Mouse (Mus musculus) spleen, adult 12 weeks (tissue): ENCODE data around the gene Plcb4.

Source experiments
- DNase-seq: peaks from one replicate; pipeline ENCODE4 v3.0.0; 2022; ENCODE audit warnings: low spot score

The Plcb4 gene

DNA sequence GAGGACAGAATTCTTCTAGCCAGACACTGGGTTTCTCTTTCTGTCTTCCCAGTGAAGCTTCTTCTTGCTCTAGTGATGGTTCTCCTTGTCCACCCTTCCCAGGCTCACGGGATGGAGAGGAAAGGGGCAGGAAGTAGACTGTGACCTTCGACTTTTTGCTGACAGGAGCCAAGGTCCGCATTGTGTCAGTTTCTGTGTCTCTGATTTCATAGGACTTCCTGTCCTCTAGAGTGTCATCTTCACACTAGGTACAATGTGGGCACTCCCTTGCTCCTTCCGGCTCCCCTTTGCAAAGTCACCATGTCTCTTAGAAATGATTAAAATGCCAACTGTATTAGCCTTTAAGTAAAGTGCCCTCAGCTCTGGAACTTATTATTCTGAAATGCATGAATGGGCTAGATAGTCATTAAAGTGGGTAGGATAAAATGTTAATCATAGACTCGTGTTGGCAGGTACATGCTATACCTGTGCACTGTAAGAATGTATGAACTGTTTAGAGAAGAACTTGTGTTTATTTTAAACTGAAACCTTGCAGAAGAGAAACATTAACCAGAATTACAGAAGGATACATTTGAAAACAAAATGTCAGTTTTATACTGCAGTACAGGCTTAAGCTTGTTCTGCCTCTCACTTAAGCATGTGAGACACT, 152.8 kb downstream of the Plcb4 start:
- DNase-seq = no peak

DNA sequence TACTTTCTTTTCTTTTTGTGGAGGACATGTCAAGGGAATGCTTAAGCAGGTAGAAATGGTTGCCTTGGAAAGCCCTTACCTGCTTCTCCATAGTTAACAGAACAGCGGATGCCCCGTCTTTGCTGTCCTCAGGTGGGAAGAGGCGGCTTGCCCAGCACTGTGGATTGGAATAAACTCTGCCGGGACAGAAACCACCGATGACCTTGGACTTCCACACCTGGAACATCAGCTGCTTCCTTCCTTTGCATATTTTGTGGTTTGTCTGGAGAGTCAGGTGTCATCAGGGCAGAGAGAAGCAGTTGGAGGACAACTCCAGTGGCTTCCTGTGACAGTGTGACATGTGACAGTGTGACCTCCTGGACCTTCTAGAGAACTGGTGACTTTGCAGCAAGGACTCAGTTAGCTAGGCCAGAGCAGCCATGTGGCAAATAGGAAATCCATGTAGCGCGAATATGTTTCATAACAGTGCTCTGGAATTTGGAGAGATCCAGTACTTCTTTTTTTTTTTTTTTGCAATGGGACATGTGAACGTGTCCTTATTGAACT, 154.0 kb downstream of the Plcb4 start:
- DNase-seq = no peak

GRCm38 (mm10) chr2:135820691-135821090, 161.9 kb downstream of the Plcb4 start:
- no peak for DNase-seq

DNA sequence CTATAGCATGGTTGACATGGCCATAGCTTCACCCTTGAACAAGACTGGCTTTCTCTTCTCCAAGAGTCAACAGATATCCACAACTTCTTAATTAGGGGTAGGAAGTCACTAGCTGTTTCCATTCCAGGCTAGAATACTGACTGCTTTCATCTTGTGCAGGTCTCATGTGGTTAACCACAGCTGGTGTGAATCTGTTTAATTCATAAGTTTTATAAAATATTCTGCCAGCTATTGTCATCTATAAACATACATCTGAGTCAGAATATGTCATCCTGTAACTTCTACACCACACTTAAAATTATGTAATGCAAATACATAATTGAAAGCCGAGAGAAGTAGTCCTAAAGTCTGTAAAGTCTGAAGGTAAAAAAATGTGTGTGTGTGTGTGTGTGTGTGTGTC, 164.9 kb downstream of the Plcb4 start:
- DNase-seq = no peak

DNA sequence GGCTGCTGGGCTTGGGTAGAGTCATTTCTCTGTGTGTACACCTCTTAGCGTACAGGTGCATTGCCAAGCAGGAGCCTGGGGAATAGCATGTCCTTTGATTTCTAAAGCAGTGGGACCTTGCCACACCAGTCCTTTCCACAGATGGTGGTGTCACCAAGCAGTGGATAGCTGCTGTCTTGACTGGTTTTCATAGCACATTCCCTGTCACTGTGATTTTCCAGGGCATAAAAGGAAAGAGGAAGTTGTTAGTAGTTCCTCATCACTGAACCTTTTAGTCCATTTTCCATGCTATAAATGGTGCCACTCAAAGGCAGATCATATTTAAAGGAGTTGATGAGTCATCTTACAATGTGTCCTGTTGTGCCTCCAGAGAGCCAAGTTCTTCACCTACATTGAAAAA, 165.9 kb downstream of the Plcb4 start:
- no peak for DNase-seq

GRCm38 (mm10) chr2:135825645-135826044, 166.8 kb downstream of the Plcb4 start:
- no peak for DNase-seq

GRCm38 (mm10) chr2:135826616-135827360, 168.0 kb downstream of the Plcb4 start:
- DNase-seq = no peak

DNA sequence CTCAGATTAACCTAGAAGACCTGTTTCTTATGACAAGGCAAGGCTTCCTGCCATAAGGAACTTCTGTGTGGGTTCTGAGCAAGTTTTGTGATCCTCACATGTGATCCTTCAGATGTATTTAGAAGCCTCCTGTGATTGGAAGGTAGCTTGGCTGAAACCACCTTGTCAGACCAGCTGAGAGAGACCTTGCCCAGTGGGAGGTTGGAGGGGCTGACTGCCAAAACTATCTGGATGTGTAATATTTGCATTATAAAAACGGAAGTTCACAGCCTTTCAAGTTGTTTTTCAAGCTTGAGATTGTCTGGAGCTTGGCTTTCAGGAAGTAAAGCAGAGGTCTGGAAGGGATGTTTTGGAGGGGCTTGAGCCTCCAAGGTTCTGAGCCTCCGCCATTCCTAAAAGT, 169.6 kb downstream of the Plcb4 start:
- no peak for DNase-seq

DNA sequence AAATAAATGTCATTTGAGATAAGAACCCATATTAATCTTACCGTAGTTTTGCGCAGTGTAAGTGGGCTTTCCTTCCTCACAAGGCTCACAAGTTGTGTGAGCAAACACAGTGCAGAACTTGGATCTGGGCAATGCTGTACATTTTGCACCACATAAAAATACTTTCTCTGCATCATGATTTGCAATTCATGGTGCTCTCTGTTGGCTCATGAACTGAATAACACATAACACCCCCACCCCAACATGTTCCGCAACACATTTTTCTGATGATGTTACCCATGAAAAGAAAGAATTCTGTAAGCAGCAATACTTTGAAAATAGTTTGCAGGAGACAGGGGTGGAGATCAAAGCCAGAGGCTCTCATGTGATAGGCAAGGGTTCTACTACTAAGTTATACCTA, 174.9 kb downstream of the Plcb4 start:
- no peak for DNase-seq

DNA sequence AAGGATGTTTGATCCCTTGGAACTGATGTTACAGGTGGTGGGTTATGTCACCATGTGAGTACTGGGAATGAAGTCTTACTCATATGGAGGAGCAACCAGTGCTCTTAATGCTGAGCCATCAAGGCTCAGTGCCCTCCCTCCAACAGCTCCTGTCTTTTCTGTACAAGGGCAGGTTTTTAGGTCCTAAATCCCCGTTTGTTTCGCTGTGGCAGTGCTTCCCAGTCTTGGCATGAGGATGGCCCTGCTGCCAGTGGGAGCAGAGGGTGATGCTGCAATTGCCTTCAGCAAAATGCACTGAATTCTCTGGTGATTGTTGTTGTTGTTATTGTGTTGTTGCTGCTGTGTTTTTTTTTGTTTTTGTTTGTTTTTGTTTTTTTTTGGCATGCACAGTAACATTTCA, 175.6 kb downstream of the Plcb4 start:
- no peak for DNase-seq

DNA sequence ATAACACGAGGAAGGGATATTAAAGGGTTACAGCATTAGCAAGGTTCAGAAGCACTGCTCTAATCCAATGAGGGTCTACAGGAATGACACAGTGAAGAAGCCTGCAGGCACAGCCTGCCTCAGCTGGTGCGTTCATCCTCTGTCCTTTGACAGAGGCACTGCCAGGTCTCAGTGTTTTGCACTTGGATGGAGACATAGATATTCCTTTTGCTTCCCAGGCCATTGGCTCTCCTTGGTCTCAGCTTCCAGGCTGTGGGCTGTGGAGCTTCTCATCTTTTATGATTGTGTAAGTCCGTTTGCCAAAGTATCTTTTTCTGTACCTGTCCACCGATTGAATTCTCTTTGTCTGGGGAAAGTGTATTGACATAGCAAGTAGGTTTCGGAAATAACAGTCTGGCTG, 177.1 kb downstream of the Plcb4 start:
- no peak for DNase-seq

DNA sequence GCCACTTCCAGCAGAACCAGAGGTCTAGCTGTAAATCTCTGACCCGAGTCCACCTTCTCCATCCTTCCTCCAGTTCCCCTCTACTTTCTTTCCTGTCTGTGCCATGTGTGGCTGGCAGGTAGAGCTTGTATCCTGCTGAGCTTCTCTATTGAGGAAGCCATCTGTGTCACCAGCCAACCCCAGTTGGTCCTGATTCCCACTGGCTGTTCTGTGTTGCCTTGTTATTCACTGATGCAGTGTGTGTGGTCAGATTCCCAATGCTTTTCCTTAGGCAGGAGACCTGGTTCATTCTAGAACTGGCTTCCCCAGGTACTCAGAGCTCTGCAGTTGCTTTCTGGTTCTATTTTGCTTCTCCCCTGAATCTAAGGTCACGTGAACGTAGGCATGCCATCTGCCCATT, 177.6 kb downstream of the Plcb4 start:
- no peak for DNase-seq

GRCm38 (mm10) chr2:135837730-135838129, 178.9 kb downstream of the Plcb4 start:
- no peak for DNase-seq

DNA sequence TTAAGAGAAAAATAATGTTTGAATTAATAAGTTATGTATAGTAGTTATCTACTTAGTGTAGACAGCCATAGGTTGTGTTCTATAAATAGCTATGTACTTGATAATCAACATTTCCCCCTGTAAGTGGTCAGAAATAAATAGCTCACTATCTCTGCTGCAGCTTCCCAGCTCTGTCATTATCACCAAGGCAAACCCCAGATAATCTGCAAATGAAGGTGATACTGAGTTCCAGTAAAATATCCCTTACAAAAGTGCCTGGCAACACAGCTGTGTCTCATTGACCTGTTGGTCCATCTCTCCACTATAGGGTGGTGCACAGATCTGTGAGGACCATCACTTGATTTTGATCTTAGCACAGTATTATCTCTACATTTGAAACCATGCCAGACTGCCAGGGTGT, 179.3 kb downstream of the Plcb4 start:
- no peak for DNase-seq

DNA sequence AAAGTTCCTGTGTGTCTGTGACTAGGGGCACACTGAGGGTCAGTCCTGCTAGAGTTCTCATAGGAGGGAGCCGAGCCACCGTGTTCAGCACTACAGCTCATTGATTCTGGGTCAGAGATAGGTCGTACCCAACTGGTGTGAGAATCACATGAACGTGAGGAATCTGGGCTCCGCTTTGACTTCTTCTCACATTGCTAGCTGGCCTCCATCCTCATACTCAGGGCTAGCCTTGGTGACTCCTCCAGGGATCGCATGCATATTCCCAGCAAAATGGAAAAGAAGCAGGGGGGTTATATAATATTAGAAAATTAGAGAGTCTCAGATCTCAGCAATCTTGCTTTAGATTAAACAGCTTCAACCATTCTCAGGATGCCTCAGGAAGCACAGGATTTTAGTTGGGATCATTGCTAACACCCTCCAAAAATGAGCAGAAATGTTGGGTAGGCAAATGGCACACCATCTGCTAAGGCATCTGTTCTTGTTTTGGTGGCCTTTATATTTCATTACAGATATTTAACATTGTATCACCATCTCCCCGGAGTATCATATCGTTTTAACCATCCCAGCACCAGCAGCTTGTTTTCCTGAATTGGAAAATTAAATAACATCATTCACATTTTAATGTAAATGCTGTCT, 180.0 kb downstream of the Plcb4 start:
- no peak for DNase-seq

DNA sequence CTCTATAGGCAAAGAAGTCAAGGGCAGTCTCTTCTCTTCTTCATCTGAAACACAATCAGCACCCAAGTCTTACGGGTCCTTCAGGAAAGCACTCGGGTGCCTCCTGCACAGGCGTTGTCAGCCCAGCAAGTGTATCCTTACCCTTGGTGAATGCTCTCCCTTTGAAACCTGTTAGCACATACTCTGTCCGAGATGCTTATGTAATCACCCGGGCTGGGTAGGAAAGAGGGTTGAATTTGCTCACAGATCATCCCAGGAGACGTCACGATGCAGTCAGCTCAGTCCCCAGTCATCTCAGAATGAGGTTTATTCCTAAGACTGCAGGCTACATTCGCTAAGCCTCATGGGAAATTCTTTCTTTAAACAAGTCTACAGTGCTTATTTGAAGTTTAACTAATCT, 184.9 kb downstream of the Plcb4 start:
- no peak for DNase-seq

GRCm38 (mm10) chr2:135846903-135847302, 188.1 kb downstream of the Plcb4 start:
- DNase-seq = no peak

GRCm38 (mm10) chr2:135847738-135848137, 188.9 kb downstream of the Plcb4 start:
- no peak for DNase-seq

DNA sequence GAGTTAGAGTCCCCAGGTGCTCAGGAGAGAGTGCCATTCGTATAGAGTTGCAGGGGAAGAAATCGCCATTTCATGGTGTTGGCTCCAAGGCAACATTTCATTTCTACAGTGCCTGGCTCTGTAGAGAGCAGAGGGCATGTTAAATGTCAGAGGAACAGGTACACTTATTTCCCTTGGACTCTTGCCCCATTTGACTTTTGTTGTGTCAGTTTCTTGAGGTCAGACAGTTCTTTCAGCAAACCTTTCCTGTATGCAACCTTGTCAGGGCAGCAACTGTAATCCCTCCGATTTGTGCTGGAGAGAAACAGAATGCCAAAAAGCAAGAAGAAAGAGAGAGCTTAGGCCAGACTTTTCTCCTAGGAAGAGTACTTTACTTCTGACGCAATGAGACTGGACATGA, 189.4 kb downstream of the Plcb4 start:
- no peak for DNase-seq

- no peak for DNase-seq
Measured at GRCm38 (mm10) chr2:135851964-135852363, 193.2 kb downstream of the Plcb4 start.

DNA sequence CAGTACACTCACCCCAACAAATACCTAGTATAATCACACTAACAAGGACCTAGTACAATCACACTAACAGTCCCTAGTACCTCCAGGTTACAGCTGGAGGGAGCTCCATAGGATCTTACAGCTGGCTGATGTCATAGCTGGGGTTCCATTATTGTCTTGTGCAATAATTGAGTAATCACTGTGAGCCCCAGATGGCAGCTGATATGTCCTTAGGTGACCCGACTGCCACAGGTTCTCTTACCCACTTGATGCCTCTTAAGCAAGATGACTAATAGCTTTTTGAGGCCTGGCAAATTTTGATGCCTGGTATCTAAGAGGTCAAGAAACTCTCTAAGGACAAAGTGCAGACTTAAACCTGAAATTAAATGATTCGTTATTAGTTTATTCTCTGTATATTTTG, 194.3 kb downstream of the Plcb4 start:
- DNase-seq = no peak

DNA sequence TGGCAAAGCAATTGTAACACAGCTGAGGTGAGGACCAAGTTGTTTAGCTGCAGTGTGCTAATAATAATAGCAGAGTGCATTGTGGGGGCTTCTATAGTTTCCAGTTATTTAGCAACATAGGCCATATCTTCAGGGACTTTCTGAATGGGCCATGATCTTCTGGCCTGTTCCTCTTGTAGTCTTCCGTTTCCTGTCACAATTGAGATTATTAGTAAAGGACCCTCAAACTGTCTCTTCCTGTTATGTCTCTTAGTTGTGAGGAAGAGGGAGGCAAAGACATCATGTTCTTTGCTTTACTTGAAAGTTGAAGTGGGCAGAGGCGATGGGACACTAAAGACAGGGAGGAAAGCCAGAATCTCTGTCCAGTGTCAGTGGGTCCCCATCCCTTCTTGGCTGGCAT, 195.2 kb downstream of the Plcb4 start:
- no peak for DNase-seq

GRCm38 (mm10) chr2:135855890-135856490, 197.2 kb downstream of the Plcb4 start:
- DNase-seq = no peak
